Mouse (Mus musculus) heart, embryonic 16.5 days (tissue): Measurements from ENCODE around the gene Gm45837. TPM values are rescaled to one million over a fixed set of nuclear protein-coding genes. Genes with fewer than 3 reads are reported as not detected.

Experiments
- ATAC-seq: fragments of 200-750 bp; cut with Nextera tagmentation; replicated peaks from 2 replicates; pipeline ENCODE4 v1.8.0; 2017; ENCODE audit warnings: moderate number of reproducible peaks; ENCODE audit not compliant: insufficient read depth, low FRiP score; ENCODE audit errors: extremely low read depth
- H3K27ac ChIP-seq: fragments of 300-500 bp; sonication (generic); 2 replicates; pipeline ENCODE4 v1.5.1; 2014; ENCODE audit warnings: mild to moderate bottlenecking, low read length, control low read depth, moderate library complexity
- H3K27me3 ChIP-seq: fragments of 300-500 bp; sonication (generic); 2 replicates; pipeline ENCODE4 v1.6.1; 2014; ENCODE audit warnings: low read length, mixed read lengths; ENCODE audit not compliant: control insufficient read depth, insufficient read depth
- H3K36me3 ChIP-seq: fragments of 300-500 bp; sonication (generic); 2 replicates; pipeline ENCODE4 v1.6.1; 2014; ENCODE audit not compliant: control insufficient read depth, insufficient read depth
- H3K4me1 ChIP-seq: fragments of 300-500 bp; sonication (generic); 2 replicates; pipeline ENCODE4 v1.6.1; 2014; ENCODE audit warnings: low read length, mixed read lengths; ENCODE audit not compliant: control insufficient read depth, insufficient read depth
- H3K4me2 ChIP-seq: fragments of 300-500 bp; sonication (generic); 2 replicates; pipeline ENCODE4 v1.6.1; 2014; ENCODE audit warnings: low read depth, mild to moderate bottlenecking, control low read depth, low read length
- H3K4me3 ChIP-seq: fragments of 300-500 bp; sonication (generic); 2 replicates; pipeline ENCODE4 v1.5.1; 2014; ENCODE audit warnings: mild to moderate bottlenecking, control low read depth, low read length
- H3K9ac ChIP-seq: fragments of 300-500 bp; sonication (generic); 2 replicates; pipeline ENCODE4 v1.6.1; 2014; ENCODE audit warnings: low read length, control low read depth
- H3K9me3 ChIP-seq: fragments of 300-500 bp; sonication (generic); replicated peaks from 2 replicates; pipeline ENCODE4 v1.6.1; 2016; ENCODE audit warnings: low read length; ENCODE audit not compliant: control insufficient read depth
- WGBS: fragments of 180-500 bp; shearing (Covaris S2); extraction: QIAGEN DNeasy Blood & Tissue Kit; methylation state at CpG from one replicate; pipeline ENCODE4 v1.1.7; 2014; 5-methylcytosine and 5-hydroxymethylcytosine counted together
- polyA plus RNA-seq: library from polyadenylated mRNA; unstranded; fragments of >200 nt; fragmentation: Nextera tagmentation; extraction: Ambion mirVana; gene quantifications from 2 replicates; pipeline ENCODE4 v1.2.1, GENCODE M21; 2015

Gene Gm45837
- polyA plus RNA-seq, 1 experiment from 2014 or later: 7.8 TPM

DNA sequence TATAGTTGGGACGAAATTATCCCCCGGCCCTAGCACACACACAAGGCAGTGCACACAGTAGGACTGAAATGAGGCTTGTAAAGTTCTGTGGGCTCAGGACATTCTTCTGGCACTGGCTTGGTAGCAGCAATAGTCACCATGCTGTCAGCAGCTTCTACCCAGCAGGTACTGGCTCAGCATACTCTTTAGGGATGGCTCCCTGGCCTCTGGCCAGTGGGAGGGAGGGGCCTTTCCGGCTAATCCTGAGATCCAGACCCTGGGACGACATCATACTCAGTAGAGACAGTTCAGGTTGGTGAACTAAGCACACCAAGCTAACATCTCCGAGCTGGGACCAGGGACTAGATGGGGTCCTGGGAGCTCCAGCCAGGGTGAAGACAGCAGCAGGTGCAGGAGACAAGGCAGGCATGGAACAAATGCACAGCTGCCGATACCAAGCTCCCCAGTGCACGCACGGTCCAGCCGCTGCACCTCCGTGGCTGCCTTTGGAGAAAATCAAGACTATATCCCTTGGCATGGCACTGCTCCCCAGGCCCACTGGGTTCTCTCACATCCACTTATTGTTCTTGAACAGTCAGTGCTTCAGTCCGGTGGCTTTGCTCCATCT is 53.1 kb downstream of the Gm45837 start:
- H3K36me3 ChIP-seq: no peaks in the 10 kb centered on the region
- peaks cover 69% of the 10 kb centered on the region for H3K4me1 ChIP-seq
- H3K4me3 ChIP-seq: no peak overlapping the region
- H3K9me3 ChIP-seq: no peaks in the 10 kb centered on the region
- no peak overlapping the region for H3K27ac ChIP-seq
- H3K4me2 ChIP-seq: no peak overlapping the region
- no peak overlapping the region for H3K9ac ChIP-seq
- no peaks in the 10 kb centered on the region; the same call in 1 of the 2 replicates for H3K27me3 ChIP-seq
- ATAC-seq: no peak
- WGBS: 38% methylated on average over 11 of the region's 11 CpGs

DNA sequence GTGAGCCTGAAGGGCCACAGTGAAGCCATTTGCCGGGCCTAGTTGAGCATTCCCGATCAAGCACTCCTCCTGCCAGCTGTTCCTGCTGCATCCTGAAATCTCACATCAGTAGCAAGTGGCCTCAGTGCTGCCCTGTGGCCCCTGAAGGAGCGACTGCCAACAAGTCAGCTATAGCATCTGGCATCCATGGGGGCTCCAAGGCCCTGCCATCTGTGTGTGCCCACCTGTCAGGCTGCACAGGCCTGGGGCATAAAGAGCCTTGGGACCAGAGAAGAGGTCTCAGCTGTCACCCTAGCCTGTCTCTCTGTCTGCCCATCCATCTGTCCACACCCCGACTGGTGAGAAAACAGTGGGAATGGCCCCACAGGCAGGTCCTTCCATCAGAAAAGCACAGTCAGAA is 54.2 kb downstream of the Gm45837 start:
- H3K27ac ChIP-seq: peak overlapping the region; percentile 53
- no peaks in the 10 kb centered on the region for H3K36me3 ChIP-seq
- H3K4me2 ChIP-seq: no peak overlapping the region
- no peaks in the 10 kb centered on the region; the same call in 1 of the 2 replicates for H3K27me3 ChIP-seq
- no peak for ATAC-seq
- WGBS: 59% methylated on average over 4 of the region's 4 CpGs
- H3K9ac ChIP-seq: peak overlapping the region; percentile 14; the same call in 1 of the 2 replicates
- H3K9me3 ChIP-seq: no peaks in the 10 kb centered on the region
- H3K4me3 ChIP-seq: no peak overlapping the region
- peaks cover 60% of the 10 kb centered on the region for H3K4me1 ChIP-seq

DNA sequence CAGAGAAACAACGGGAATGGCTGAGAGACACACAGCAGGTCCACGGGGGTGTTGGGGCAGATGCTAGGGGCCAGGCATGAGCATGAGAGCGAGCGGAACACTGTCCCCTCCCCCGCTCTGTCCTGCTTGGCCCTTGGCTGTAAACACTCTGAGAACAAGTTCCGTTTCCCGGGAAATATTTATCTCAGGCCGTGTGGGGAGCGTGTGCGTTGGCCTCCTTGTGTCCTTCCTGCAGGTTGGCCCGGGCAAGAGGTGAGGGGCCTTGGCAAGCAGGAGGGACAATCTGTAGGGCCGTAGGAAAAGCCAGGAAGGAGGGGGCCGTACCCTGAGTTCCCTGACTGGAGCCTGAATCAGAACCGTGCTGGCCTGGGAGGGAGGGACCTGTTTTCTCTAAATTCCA is 54.7 kb downstream of the Gm45837 start:
- Histone ChIP-seq H3K4me1 (peaks cover 56% of the 10 kb centered on the region), H3K9ac (peak overlapping the region; percentile 14; the same call in 1 of the 2 replicates), H3K27me3 (no peaks in the 10 kb centered on the region; the same call in 1 of the 2 replicates), H3K9me3 (no peaks in the 10 kb centered on the region), H3K36me3 (no peaks in the 10 kb centered on the region), H3K27ac (peak overlapping the region; percentile 54), H3K4me3 (no peak overlapping the region), H3K4me2 (no peak overlapping the region)
- ATAC-seq: peak; percentile 30
- 23% methylated on average over 14 of the region's 14 CpGs for WGBS

GRCm38 (mm10) chr7:101465850-101466580 is 55.3 kb downstream of the Gm45837 start:
- ATAC-seq: 0 out of 2 replicates have a peak, but pooled peaks have one; percentile 18
- H3K36me3 ChIP-seq: no peaks in the 10 kb centered on the region
- H3K27ac ChIP-seq: peak overlapping the region; percentile 54
- H3K4me1 ChIP-seq: peaks cover 50% of the 10 kb centered on the region
- WGBS: 67% methylated on average over 8 of the region's 8 CpGs
- no peaks in the 10 kb centered on the region for H3K9me3 ChIP-seq
- no peak overlapping the region for H3K4me2 ChIP-seq
- H3K9ac ChIP-seq: no peak overlapping the region
- H3K4me3 ChIP-seq: no peak overlapping the region
- no peaks in the 10 kb centered on the region; the same call in 1 of the 2 replicates for H3K27me3 ChIP-seq

DNA sequence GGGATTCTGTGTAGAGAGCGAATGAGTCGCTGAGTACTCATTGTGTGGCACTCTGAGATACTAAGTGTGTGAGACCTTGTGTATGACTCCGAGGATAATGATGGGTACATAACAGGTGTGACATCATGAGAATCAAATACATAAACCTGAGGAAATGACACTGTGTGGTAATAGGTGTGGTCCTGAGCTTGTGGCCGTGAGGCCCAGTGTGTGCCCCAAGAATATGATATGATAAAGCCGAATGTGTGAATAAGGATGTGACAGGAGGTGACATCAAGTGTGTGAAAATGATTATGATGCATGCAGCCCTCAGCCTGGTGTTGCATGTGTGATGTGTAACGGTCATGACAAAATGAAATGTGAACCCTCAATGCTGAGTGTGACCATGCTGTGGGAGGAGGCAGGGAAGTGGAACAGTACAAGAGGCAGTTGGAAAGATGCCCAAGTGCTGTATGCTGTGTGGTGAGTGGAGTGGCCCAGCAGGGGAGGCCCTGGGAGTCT is 55.9 kb downstream of the Gm45837 start:
- peaks cover 47% of the 10 kb centered on the region for H3K4me1 ChIP-seq
- ATAC-seq: peak; percentile 56

GRCm38 (mm10) chr7:101471423-101471822 is 60.7 kb downstream of the Gm45837 start:
- H3K4me2 ChIP-seq: no peak overlapping the region
- H3K4me1 ChIP-seq: peaks cover 33% of the 10 kb centered on the region
- H3K4me3 ChIP-seq: no peak overlapping the region
- no peaks in the 10 kb centered on the region for H3K27me3 ChIP-seq
- no peak overlapping the region for H3K27ac ChIP-seq
- H3K9me3 ChIP-seq: no peaks in the 10 kb centered on the region
- no peak for ATAC-seq
- no peaks in the 10 kb centered on the region for H3K36me3 ChIP-seq
- 94% methylated on average over 2 of the region's 2 CpGs for WGBS
- H3K9ac ChIP-seq: no peak overlapping the region

More for the DNA sequence above, 55.9 kb downstream of the Gm45837 start:
- 62% methylated on average over 6 of the region's 6 CpGs for WGBS
- no peak overlapping the region for H3K4me3 ChIP-seq
- H3K9ac ChIP-seq: no peak overlapping the region
- H3K9me3 ChIP-seq: no peaks in the 10 kb centered on the region
- H3K27me3 ChIP-seq: no peaks in the 10 kb centered on the region; the same call in 1 of the 2 replicates
- H3K27ac ChIP-seq: peak overlapping the region; percentile 54
- no peaks in the 10 kb centered on the region for H3K36me3 ChIP-seq
- H3K4me2 ChIP-seq: no peak overlapping the region

GRCm38 (mm10) chr7:101471968-101472480 is 61.3 kb downstream of the Gm45837 start:
- Histone ChIP-seq H3K4me1 (peaks cover 27% of the 10 kb centered on the region), H3K36me3 (no peaks in the 10 kb centered on the region), H3K27ac (peak overlapping the region; percentile 80), H3K9ac (0 out of 2 replicates have a peak overlapping the region, but pooled peaks have one; percentile 28), H3K4me3 (no peak overlapping the region), H3K27me3 (no peaks in the 10 kb centered on the region), H3K4me2 (0 out of 2 replicates have a peak overlapping the region, but pooled peaks have one; percentile 2), H3K9me3 (no peaks in the 10 kb centered on the region)
- 75% methylated on average over 3 of the region's 3 CpGs for WGBS
- ATAC-seq: no peak

GRCm38 (mm10) chr7:101472598-101473558 is 62.2 kb downstream of the Gm45837 start:
- Histone ChIP-seq H3K4me1 (peaks cover 23% of the 10 kb centered on the region), H3K36me3 (no peaks in the 10 kb centered on the region), H3K4me2 (peak overlapping the region; percentile 11; the same call in 1 of the 2 replicates), H3K4me3 (no peak overlapping the region), H3K9me3 (no peaks in the 10 kb centered on the region), H3K9ac (0 out of 2 replicates have a peak overlapping the region, but pooled peaks have one; percentile 28), H3K27ac (peak overlapping the region; percentile 80), H3K27me3 (no peaks in the 10 kb centered on the region)
- ATAC-seq: peak; percentile 49
- 25% methylated on average over 10 of the region's 10 CpGs for WGBS
